Mouse (Mus musculus) limb, embryonic 13.5 days (tissue): ENCODE measurements at regions not wholly inside any gene's neighbourhood (a gene's known extent, or its start where the extent isn't known, plus 50 kb on each side); places are given as distances from the start of the nearest gene placed in this dataset. TPM values are rescaled to one million over a fixed set of nuclear protein-coding genes. Genes with fewer than 3 reads are reported as not detected.

Source experiments
- microRNA-seq: library from miRNA; unstranded; fragments of <30 nt; microRNA quantifications from one replicate; pipeline ENCODE4, GENCODE M21; 2016

Small RNAs in the stretch of these regions (microRNA-seq; reads per million reads assigned to microRNA genes)
- not detected for gene Gm25649
